Mouse (Mus musculus): ENCODE results near the gene Wdr35. TPM values are rescaled to one million over a fixed set of nuclear protein-coding genes. Genes with fewer than 3 reads are reported as not detected.

Wdr35 gene
- polyA plus RNA-seq, 1 experiment from 2014 or later = 20.6 TPM

GRCm38 (mm10) chr12:9040177-9040576 is 66.5 kb downstream of the Wdr35 start:
- no peaks in the 10 kb centered on the region for H3K4me1 ChIP-seq
- H3K36me3 ChIP-seq = 0 out of 2 replicates have a peak, but pooled peaks cover 3% of the 10 kb centered on the region
- H3K9ac ChIP-seq = no peak overlapping the region
- WGBS = 86% methylated on average over 5 of the region's 5 CpGs
- no peak overlapping the region for H3K4me2 ChIP-seq (replicated peaks)
- no peaks in the 10 kb centered on the region for H3K9me3 ChIP-seq
- no peak for ATAC-seq (ENCODE audit: low FRiP score, low read depth)
- H3K27me3 ChIP-seq (replicated peaks) = no peaks in the 10 kb centered on the region
- H3K27ac ChIP-seq = no peak overlapping the region
- H3K4me3 ChIP-seq = no peak overlapping the region

DNA sequence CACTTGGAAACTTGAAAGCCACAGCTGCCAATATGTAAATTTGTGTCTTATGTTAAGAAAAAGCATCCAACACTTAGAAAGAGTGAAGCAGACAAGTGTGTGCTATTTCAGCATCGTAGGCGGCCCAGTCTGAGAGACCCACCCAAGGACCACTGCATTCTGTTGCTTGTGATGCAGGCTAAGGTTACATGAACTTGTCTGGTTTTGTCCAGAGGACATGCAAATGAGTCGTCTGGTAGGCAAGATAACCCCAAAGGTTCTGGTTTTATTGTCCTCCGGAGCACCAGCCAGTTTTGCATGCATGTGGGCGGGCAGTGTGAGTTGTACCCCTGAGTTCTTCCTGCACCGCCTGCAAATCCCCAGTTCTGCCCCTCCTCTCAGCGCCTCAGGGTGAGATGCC is 67.0 kb downstream of the Wdr35 start:
- WGBS = 71% methylated on average over 7 of the region's 7 CpGs

GRCm38 (mm10) chr12:9042316-9042715 is 68.6 kb downstream of the Wdr35 start:
- no peak for ATAC-seq (ENCODE audit: low FRiP score, low read depth)
- H3K4me1 ChIP-seq = no peaks in the 10 kb centered on the region

More for the DNA sequence above, 67.0 kb downstream of the Wdr35 start:
- H3K27ac ChIP-seq = no peak overlapping the region
- no peaks in the 10 kb centered on the region for H3K4me1 ChIP-seq
- no peaks in the 10 kb centered on the region for H3K27me3 ChIP-seq (replicated peaks)
- H3K9me3 ChIP-seq = no peaks in the 10 kb centered on the region
- no peak overlapping the region for H3K4me3 ChIP-seq
- H3K4me2 ChIP-seq (replicated peaks) = no peak overlapping the region
- H3K9ac ChIP-seq = no peak overlapping the region
- no peak for ATAC-seq (ENCODE audit: low FRiP score, low read depth)
- H3K36me3 ChIP-seq = 0 out of 2 replicates have a peak, but pooled peaks cover 3% of the 10 kb centered on the region

GRCm38 (mm10) chr12:9042759-9043158 is 69.1 kb downstream of the Wdr35 start:
- 0 out of 2 replicates have a peak, but pooled peaks have one; percentile 18 for ATAC-seq (ENCODE audit: low FRiP score, low read depth)
- no peak overlapping the region for H3K27ac ChIP-seq
- H3K4me3 ChIP-seq = no peak overlapping the region
- H3K4me1 ChIP-seq = no peaks in the 10 kb centered on the region
- no peaks in the 10 kb centered on the region for H3K27me3 ChIP-seq (replicated peaks)
- H3K9ac ChIP-seq = no peak overlapping the region
- WGBS = 89% methylated on average over 3 of the region's 3 CpGs
- H3K36me3 ChIP-seq = 0 out of 2 replicates have a peak, but pooled peaks cover 3% of the 10 kb centered on the region
- H3K4me2 ChIP-seq (replicated peaks) = no peak overlapping the region
- no peaks in the 10 kb centered on the region for H3K9me3 ChIP-seq

More at GRCm38 (mm10) chr12:9042316-9042715, 68.6 kb downstream of the Wdr35 start:
- Histone ChIP-seq H3K36me3 (0 out of 2 replicates have a peak, but pooled peaks cover 3% of the 10 kb centered on the region), H3K4me3 (no peak overlapping the region), H3K27me3 (replicated peaks) (no peaks in the 10 kb centered on the region), H3K9ac (no peak overlapping the region), H3K4me2 (replicated peaks) (no peak overlapping the region), H3K27ac (no peak overlapping the region), H3K9me3 (no peaks in the 10 kb centered on the region)
- 83% methylated on average over 5 of the region's 5 CpGs for WGBS

DNA sequence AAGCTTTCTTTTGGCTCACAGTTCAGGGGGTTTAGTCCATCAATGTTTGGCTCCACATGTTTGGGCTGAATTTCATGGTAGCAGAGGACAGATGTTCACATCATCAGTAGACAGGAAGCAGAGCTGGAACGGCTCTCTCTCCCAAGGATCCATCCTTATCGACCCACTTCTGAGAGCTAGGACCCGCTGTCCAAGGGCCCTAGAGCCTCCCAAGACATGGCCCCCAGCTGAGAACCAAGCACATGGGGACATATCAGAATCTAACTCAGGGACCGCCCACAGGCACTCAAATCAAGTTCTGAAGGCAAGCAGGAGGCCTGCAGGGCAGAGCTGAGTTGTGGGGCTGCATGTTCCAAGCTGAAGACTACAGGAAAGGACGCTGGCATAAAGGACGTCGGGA is 71.0 kb downstream of the Wdr35 start:
- Histone ChIP-seq H3K27me3 (replicated peaks) (no peaks in the 10 kb centered on the region), H3K9ac (no peak overlapping the region), H3K27ac (no peak overlapping the region), H3K36me3 (0 out of 2 replicates have a peak, but pooled peaks cover 3% of the 10 kb centered on the region), H3K4me2 (replicated peaks) (no peak overlapping the region), H3K4me1 (no peaks in the 10 kb centered on the region), H3K4me3 (no peak overlapping the region), H3K9me3 (no peaks in the 10 kb centered on the region)
- ATAC-seq (ENCODE audit: low FRiP score, low read depth) = no peak
- 91% methylated on average over 7 of the region's 7 CpGs for WGBS

DNA sequence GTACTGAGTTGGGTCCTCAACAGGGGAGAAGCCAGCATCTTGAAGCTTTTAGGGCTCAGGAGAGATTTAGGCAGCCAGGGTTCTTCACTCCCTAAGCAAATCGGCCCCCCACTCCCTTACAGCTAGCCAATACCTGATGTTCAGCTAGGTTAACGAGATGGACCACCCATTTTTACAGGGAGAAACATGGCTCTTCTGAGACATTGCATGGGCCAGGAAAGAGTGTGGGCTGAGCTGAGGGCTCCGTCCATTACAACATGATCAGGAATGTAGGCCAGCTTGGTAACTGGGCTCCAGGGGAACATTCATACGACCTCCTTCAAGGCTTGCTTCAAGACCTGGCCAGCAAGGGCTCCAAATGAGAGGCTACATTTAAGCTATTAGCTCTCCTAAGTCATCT is 73.0 kb downstream of the Wdr35 start:
- no peak overlapping the region for H3K27ac ChIP-seq
- no peaks in the 10 kb centered on the region for H3K9me3 ChIP-seq
- no peaks in the 10 kb centered on the region for H3K27me3 ChIP-seq (replicated peaks)
- H3K9ac ChIP-seq = no peak overlapping the region
- no peaks in the 10 kb centered on the region for H3K4me1 ChIP-seq
- no peak overlapping the region for H3K4me2 ChIP-seq (replicated peaks)
- no peak for ATAC-seq (ENCODE audit: low FRiP score, low read depth)
- H3K4me3 ChIP-seq = no peak overlapping the region
- H3K36me3 ChIP-seq = no peaks in the 10 kb centered on the region
- 88% methylated on average over 4 of the region's 4 CpGs for WGBS

DNA sequence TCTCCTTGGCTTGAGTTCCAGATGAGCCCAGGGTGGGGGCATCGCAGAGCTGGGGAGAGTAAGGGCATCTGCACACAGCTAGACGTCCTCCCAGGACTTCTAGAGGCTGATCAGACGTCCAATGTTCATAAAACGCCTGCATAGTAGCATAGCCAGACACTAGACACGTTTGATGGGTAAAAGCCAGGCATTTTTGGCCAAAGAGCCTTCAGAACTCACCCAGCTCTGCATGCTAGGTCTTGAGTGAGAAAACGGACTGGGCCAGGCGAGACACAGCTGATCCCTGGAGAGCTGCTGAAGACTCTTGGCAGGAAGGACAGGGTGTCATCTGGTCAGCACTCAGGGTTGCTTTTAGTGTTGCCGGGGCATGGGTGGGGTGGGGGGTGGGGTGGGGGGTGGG is 74.4 kb downstream of the Wdr35 start:
- H3K4me1 ChIP-seq = no peaks in the 10 kb centered on the region
- 77% methylated on average over 8 of the region's 8 CpGs for WGBS
- no peaks in the 10 kb centered on the region for H3K36me3 ChIP-seq
- H3K9ac ChIP-seq = no peak overlapping the region
- H3K27me3 ChIP-seq (replicated peaks) = no peaks in the 10 kb centered on the region
- H3K27ac ChIP-seq = no peak overlapping the region
- H3K4me3 ChIP-seq = no peak overlapping the region
- H3K4me2 ChIP-seq (replicated peaks) = no peak overlapping the region
- no peak for ATAC-seq (ENCODE audit: low FRiP score, low read depth)
- no peaks in the 10 kb centered on the region for H3K9me3 ChIP-seq

GRCm38 (mm10) chr12:9050824-9051223 is 77.1 kb downstream of the Wdr35 start:
- Histone ChIP-seq H3K4me2 (replicated peaks) (no peak overlapping the region), H3K27me3 (replicated peaks) (no peaks in the 10 kb centered on the region), H3K4me3 (no peak overlapping the region), H3K9ac (no peak overlapping the region), H3K27ac (no peak overlapping the region), H3K36me3 (no peaks in the 10 kb centered on the region), H3K9me3 (no peaks in the 10 kb centered on the region), H3K4me1 (no peaks in the 10 kb centered on the region)
- 34% methylated on average over 6 of the region's 6 CpGs for WGBS
- no peak for ATAC-seq (ENCODE audit: low FRiP score, low read depth)

GRCm38 (mm10) chr12:9052075-9052829 is 78.6 kb downstream of the Wdr35 start:
- Histone ChIP-seq H3K36me3 (no peaks in the 10 kb centered on the region), H3K27ac (no peak overlapping the region), H3K9me3 (no peaks in the 10 kb centered on the region), H3K4me1 (no peaks in the 10 kb centered on the region), H3K4me3 (no peak overlapping the region), H3K27me3 (replicated peaks) (no peaks in the 10 kb centered on the region), H3K4me2 (replicated peaks) (no peak overlapping the region), H3K9ac (no peak overlapping the region)
- peak; percentile 87 for ATAC-seq (ENCODE audit: low FRiP score, low read depth)
- WGBS = 63% methylated on average over 8 of the region's 8 CpGs

DNA sequence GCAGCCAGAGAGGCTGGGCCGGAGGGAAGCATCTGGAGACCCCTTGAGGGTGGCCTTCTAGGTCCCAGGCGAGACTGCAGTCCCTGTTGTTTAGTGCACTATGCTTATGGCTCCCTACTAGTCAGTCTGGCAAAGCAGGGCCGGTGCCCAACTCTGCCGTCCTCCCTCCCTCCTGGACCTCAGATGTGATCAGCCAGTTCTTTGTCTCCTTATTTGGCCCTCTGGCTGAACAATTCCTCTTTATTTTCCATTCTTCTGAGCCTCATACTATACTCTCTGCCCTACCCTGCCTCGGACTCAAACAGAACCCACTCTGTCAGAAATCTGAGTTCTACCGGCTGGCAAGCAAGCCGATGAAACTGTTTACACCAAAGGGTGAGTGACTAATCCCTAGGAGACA is 79.7 kb downstream of the Wdr35 start:
- Histone ChIP-seq H3K27me3 (replicated peaks) (no peaks in the 10 kb centered on the region), H3K4me3 (no peak overlapping the region), H3K9me3 (no peaks in the 10 kb centered on the region), H3K27ac (no peak overlapping the region), H3K36me3 (no peaks in the 10 kb centered on the region), H3K4me1 (no peaks in the 10 kb centered on the region), H3K4me2 (replicated peaks) (no peak overlapping the region), H3K9ac (no peak overlapping the region)
- 63% methylated on average over 7 of the region's 7 CpGs for WGBS
- ATAC-seq (ENCODE audit: low FRiP score, low read depth) = no peak

GRCm38 (mm10) chr12:9054012-9054411 is 80.3 kb downstream of the Wdr35 start:
- Histone ChIP-seq H3K4me1 (no peaks in the 10 kb centered on the region), H3K27me3 (replicated peaks) (no peaks in the 10 kb centered on the region), H3K27ac (no peak overlapping the region), H3K4me2 (replicated peaks) (no peak overlapping the region), H3K9me3 (no peaks in the 10 kb centered on the region), H3K9ac (no peak overlapping the region), H3K36me3 (no peaks in the 10 kb centered on the region), H3K4me3 (no peak overlapping the region)
- 61% methylated on average over 2 of the region's 2 CpGs for WGBS
- ATAC-seq (ENCODE audit: low FRiP score, low read depth) = no peak

DNA sequence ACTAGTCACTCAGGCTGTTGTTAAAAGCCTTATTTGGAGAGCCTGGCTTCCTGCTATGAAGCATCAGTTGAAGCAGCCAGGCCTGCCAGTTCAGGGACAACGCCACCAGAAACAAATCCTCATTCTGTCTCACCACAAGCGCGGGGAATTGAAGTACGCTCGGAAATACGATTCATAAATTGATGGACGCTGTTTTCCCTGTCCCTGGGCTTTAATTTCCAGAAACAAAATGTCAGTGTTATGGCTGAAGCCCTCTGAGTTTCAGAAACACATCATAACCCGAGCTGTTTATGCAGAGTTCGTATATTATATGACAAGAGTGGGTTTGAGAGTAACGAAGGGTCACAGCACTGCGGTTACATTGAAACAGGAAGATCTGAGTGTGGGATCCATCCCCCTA is 81.6 kb downstream of the Wdr35 start:
- no peak for ATAC-seq (ENCODE audit: low FRiP score, low read depth)
- Histone ChIP-seq H3K9me3 (no peaks in the 10 kb centered on the region), H3K4me1 (no peaks in the 10 kb centered on the region), H3K9ac (no peak overlapping the region), H3K4me2 (replicated peaks) (no peak overlapping the region), H3K27ac (no peak overlapping the region), H3K36me3 (no peaks in the 10 kb centered on the region), H3K4me3 (no peak overlapping the region), H3K27me3 (replicated peaks) (no peaks in the 10 kb centered on the region)
- 78% methylated on average over 11 of the region's 11 CpGs for WGBS

- Histone ChIP-seq H3K9me3 (no peaks in the 10 kb centered on the region), H3K4me2 (replicated peaks) (no peak overlapping the region), H3K27me3 (replicated peaks) (no peaks in the 10 kb centered on the region), H3K27ac (no peak overlapping the region), H3K9ac (no peak overlapping the region), H3K4me3 (no peak overlapping the region), H3K36me3 (no peaks in the 10 kb centered on the region), H3K4me1 (no peaks in the 10 kb centered on the region)
- ATAC-seq (ENCODE audit: low FRiP score, low read depth) = no peak
- WGBS = 88% methylated on average over 3 of the region's 3 CpGs
Observed at GRCm38 (mm10) chr12:9059502-9059901, 85.8 kb downstream of the Wdr35 start.

All from neural tube, embryonic 12.5 days (tissue).